Mouse (Mus musculus): ENCODE results near the gene Dll3.
"Not testable (repeated sequence)": the region's sequence is repeated elsewhere in the genome, so short reads cannot be mapped to it uniquely, and the experiment has no call there.

Gene Dll3

GRCm38 (mm10) chr7:28243943-28244342 is 58.1 kb downstream of the Dll3 start:
- not testable (repeated sequence) for DNase-seq
